Mouse (Mus musculus): ENCODE data around the gene Clcn1. TPM values are rescaled to one million over a fixed set of nuclear protein-coding genes. Genes with fewer than 3 reads are reported as not detected.

Clcn1 gene
- polyA plus RNA-seq, 1 experiment from 2014 or later = not detected

- Histone ChIP-seq H3K27me3 (ENCODE audit: insufficient read depth, low read length) (no peaks in the 10 kb centered on the region), H3K36me3 (ENCODE audit: insufficient read depth) (no peaks in the 10 kb centered on the region), H3K4me1 (ENCODE audit: insufficient read depth) (no peaks in the 10 kb centered on the region), H3K4me3 (ENCODE audit: low read depth, low read length) (no peak overlapping the region), H3K9me3 (ENCODE audit: low read depth, low read length) (no peaks in the 10 kb centered on the region), H3K4me2 (no peak overlapping the region), H3K27ac (ENCODE audit: low read depth) (no peak overlapping the region), H3K9ac (no peak overlapping the region)
- DNase-seq = no peak
- WGBS = 78% methylated on average over 9 of the region's 9 CpGs
- ATAC-seq (ENCODE audit: insufficient read depth) = no peak
- no peak for TF ChIP-seq CTCF (IDR thresholded peaks at IDR 0.05; ENCODE audit: low read depth)
These were observed 57.1 kb downstream of the Clcn1 start for GRCm38 (mm10) chr6:42343361-42344120.

- H3K9me3 ChIP-seq (ENCODE audit: low read depth, low read length) = no peaks in the 10 kb centered on the region
- no peaks in the 10 kb centered on the region for H3K36me3 ChIP-seq (ENCODE audit: insufficient read depth)
- no peak overlapping the region for H3K27ac ChIP-seq (ENCODE audit: low read depth)
- no peak for TF ChIP-seq CTCF (IDR thresholded peaks at IDR 0.05; ENCODE audit: low read depth)
- no peaks in the 10 kb centered on the region for H3K4me1 ChIP-seq (ENCODE audit: insufficient read depth)
- H3K9ac ChIP-seq = no peak overlapping the region
- no peaks in the 10 kb centered on the region for H3K27me3 ChIP-seq (ENCODE audit: insufficient read depth, low read length)
- DNase-seq (no peak), ATAC-seq (ENCODE audit: insufficient read depth) (no peak)
- H3K4me3 ChIP-seq (ENCODE audit: low read depth, low read length) = no peak overlapping the region
- H3K4me2 ChIP-seq = no peak overlapping the region
- 95% methylated on average over 1 of the region's 1 CpGs for WGBS
These were observed 57.8 kb downstream of the Clcn1 start for GRCm38 (mm10) chr6:42344255-42344654.

- Histone ChIP-seq H3K4me1 (ENCODE audit: insufficient read depth) (peaks cover 19% of the 10 kb centered on the region), H3K9ac (no peak overlapping the region; the same call in 1 of the 2 replicates), H3K36me3 (ENCODE audit: insufficient read depth) (peaks cover 24% of the 10 kb centered on the region), H3K4me3 (ENCODE audit: low read depth, low read length) (peak overlapping the region; percentile 85), H3K27ac (ENCODE audit: low read depth) (no peak overlapping the region), H3K4me2 (peak overlapping the region; percentile 85), H3K9me3 (ENCODE audit: low read depth, low read length) (no peaks in the 10 kb centered on the region), H3K27me3 (ENCODE audit: insufficient read depth, low read length) (no peaks in the 10 kb centered on the region)
- 39% methylated on average over 12 of the region's 12 CpGs for WGBS
- TF ChIP-seq CTCF (IDR thresholded peaks at IDR 0.05; ENCODE audit: low read depth) = no peak
- no peak for DNase-seq
- ATAC-seq (ENCODE audit: insufficient read depth) = no peak
These were observed 62.0 kb downstream of the Clcn1 start for GRCm38 (mm10) chr6:42348281-42349005.

GRCm38 (mm10) chr6:42349006-42349425, 62.5 kb downstream of the Clcn1 start:
- Histone ChIP-seq H3K27ac (ENCODE audit: low read depth) (peak overlapping the region; percentile 99), H3K4me1 (ENCODE audit: insufficient read depth) (peaks cover 25% of the 10 kb centered on the region), H3K36me3 (ENCODE audit: insufficient read depth) (peaks cover 27% of the 10 kb centered on the region), H3K4me2 (peak overlapping the region; percentile 85), H3K9ac (peak overlapping the region; percentile 92), H3K4me3 (ENCODE audit: low read depth, low read length) (peak overlapping the region; percentile 85), H3K9me3 (ENCODE audit: low read depth, low read length) (no peaks in the 10 kb centered on the region), H3K27me3 (ENCODE audit: insufficient read depth, low read length) (no peaks in the 10 kb centered on the region)
- WGBS = 0% methylated on average over 11 of the region's 11 CpGs
- TF ChIP-seq CTCF (IDR thresholded peaks at IDR 0.05; ENCODE audit: low read depth) = peak; percentile 61
- ATAC-seq (ENCODE audit: insufficient read depth) (peak; percentile 52), DNase-seq (peak; percentile 89)

GRCm38 (mm10) chr6:42349426-42350020, 63.0 kb downstream of the Clcn1 start, which contains the start of gene Zyx:
TSS of gene Zyx (plus strand) at chr6:42349630.
- H3K9ac ChIP-seq = peak within 1 kb of the TSS; percentile 92
- peaks cover 32% of the 10 kb centered on the region for H3K36me3 ChIP-seq (ENCODE audit: insufficient read depth)
- peak within 1 kb of the TSS; percentile 99 for H3K27ac ChIP-seq (ENCODE audit: low read depth)
- peaks cover 28% of the 10 kb centered on the region for H3K4me1 ChIP-seq (ENCODE audit: insufficient read depth)
- DNase-seq (peak; percentile 95), ATAC-seq (ENCODE audit: insufficient read depth) (peak; percentile 95)
- H3K4me2 ChIP-seq = peak within 1 kb of the TSS; percentile 85
- no peaks in the 10 kb centered on the region for H3K9me3 ChIP-seq (ENCODE audit: low read depth, low read length)
- H3K4me3 ChIP-seq (ENCODE audit: low read depth, low read length) = peak within 1 kb of the TSS; percentile 85
- WGBS = 0% methylated on average over 31 of the region's 36 CpGs
- no peaks in the 10 kb centered on the region for H3K27me3 ChIP-seq (ENCODE audit: insufficient read depth, low read length)
- peak; percentile 64 for TF ChIP-seq CTCF (IDR thresholded peaks at IDR 0.05; ENCODE audit: low read depth)

GRCm38 (mm10) chr6:42350021-42350967, 63.8 kb downstream of the Clcn1 start:
- WGBS = 1% methylated on average over 48 of the region's 72 CpGs
- Histone ChIP-seq H3K4me3 (ENCODE audit: low read depth, low read length) (peak overlapping the region; percentile 85), H3K4me2 (peak overlapping the region; percentile 85), H3K27ac (ENCODE audit: low read depth) (peak overlapping the region; percentile 99), H3K36me3 (ENCODE audit: insufficient read depth) (peaks cover 40% of the 10 kb centered on the region), H3K9ac (peak overlapping the region; percentile 92), H3K4me1 (ENCODE audit: insufficient read depth) (peaks cover 29% of the 10 kb centered on the region), H3K27me3 (ENCODE audit: insufficient read depth, low read length) (no peaks in the 10 kb centered on the region), H3K9me3 (ENCODE audit: low read depth, low read length) (no peaks in the 10 kb centered on the region)
- ATAC-seq (ENCODE audit: insufficient read depth) (peak; percentile 18), DNase-seq (peak; percentile 97)
- no peak for TF ChIP-seq CTCF (IDR thresholded peaks at IDR 0.05; ENCODE audit: low read depth)

Measured in lung, embryonic 14.5 days (tissue).